Mouse (Mus musculus) CH12.LX (cell line): ENCODE measurements around the gene Slc25a45. TPM values are rescaled to one million over a fixed set of nuclear protein-coding genes. Genes with fewer than 3 reads are reported as not detected.

Experiments used
- DNase-seq: peaks from one replicate; pipeline ENCODE4 v3.0.0-alpha.2; 2013; ENCODE audit errors: extremely low read depth
- H3K27ac ChIP-seq: 2 replicates; pipeline ENCODE4 v1.5.1; 2012; ENCODE audit warnings: low read depth, mild to moderate bottlenecking, control low read depth, moderate library complexity; ENCODE audit not compliant: insufficient read depth
- H3K27me3 ChIP-seq: replicated peaks from 2 replicates; pipeline ENCODE3; 2012; ENCODE audit warnings: inconsistent platforms
- H3K36me3 ChIP-seq, 2 experiments: replicated peaks in 1 of 2; 2 replicates each; pipeline versions ENCODE3 to v1.6.1; 2012; ENCODE audit warnings: inconsistent platforms in 1 of 2, low read length in 1 of 2, mild to moderate bottlenecking in 1 of 2, mixed read lengths in 1 of 2, moderate library complexity in 1 of 2; ENCODE audit not compliant: control insufficient read depth in 1 of 2, insufficient read depth in 1 of 2
- H3K4me1 ChIP-seq, 2 experiments: 2 replicates each; pipeline ENCODE4 v1.6.1; 2012; ENCODE audit warnings: inconsistent platforms in 1 of 2, moderate library complexity in 1 of 2; ENCODE audit not compliant: insufficient read depth in 2 of 2, control insufficient read depth in 1 of 2
- H3K4me2 ChIP-seq: 2 replicates; pipeline ENCODE4 v1.6.1; 2012; ENCODE audit warnings: low read depth, mild to moderate bottlenecking, control low read depth; ENCODE audit not compliant: poor library complexity, insufficient read depth, severe bottlenecking
- H3K4me3 ChIP-seq, 3 experiments: fragments of 150-350 bp in 1 of 3; sonication (generic) in 1 of 3; replicated peaks in 1 of 3; 2 replicates each; pipeline versions ENCODE3 to v1.5.1; 2011 to 2012; ENCODE audit warnings: low read depth in 2 of 3, low read length in 2 of 3, mild to moderate bottlenecking in 2 of 3, moderate library complexity in 2 of 3, control low read depth in 1 of 3, improper control_type of control experiment in 1 of 3, inconsistent platforms in 1 of 3, mixed read lengths in 1 of 3; ENCODE audit not compliant: poor library complexity in 1 of 3
- H3K79me2 ChIP-seq: replicated peaks from 2 replicates; pipeline ENCODE4 v1.6.1; 2012; ENCODE audit warnings: mild to moderate bottlenecking, moderate library complexity; ENCODE audit not compliant: control insufficient read depth, poor library complexity, insufficient read depth, severe bottlenecking; ENCODE audit errors: extremely low read depth
- H3K9ac ChIP-seq: 2 replicates; pipeline ENCODE4 v1.6.1; 2012; ENCODE audit warnings: low read depth, mild to moderate bottlenecking, control low read depth, moderate library complexity; ENCODE audit not compliant: insufficient read depth
- H3K9me3 ChIP-seq: replicated peaks from 2 replicates; pipeline ENCODE3; 2012; ENCODE audit warnings: low read length, inconsistent platforms, mixed read lengths
- CTCF ChIP-seq, 2 experiments: IDR thresholded peaks in 1 of 2; conservative IDR thresholded peaks in 1 of 2; 2 replicates each; pipeline ENCODE4 v1.5.1; 2011 to 2012; ENCODE audit warnings: low read depth in 2 of 2, low read length in 2 of 2, improper control_type of control experiment in 1 of 2, inconsistent platforms in 1 of 2, mild to moderate bottlenecking in 1 of 2, moderate library complexity in 1 of 2
- E2F4 ChIP-seq: IDR thresholded peaks from 2 replicates; pipeline ENCODE4 v1.6.1; 2011; ENCODE audit warnings: low read depth, low read length, improper control_type of control experiment; ENCODE audit not compliant: insufficient replicate concordance
- ETS1 ChIP-seq: conservative IDR thresholded peaks from 2 replicates; pipeline ENCODE4 v1.6.1; 2012; ENCODE audit warnings: low read depth, mild to moderate bottlenecking, inconsistent platforms, low read length, improper control_type of control experiment, moderate library complexity
- GABPA ChIP-seq: IDR thresholded peaks from 2 replicates; pipeline ENCODE4 v1.6.1; 2012; ENCODE audit warnings: low read depth, low read length, improper control_type of control experiment, inconsistent platforms; ENCODE audit not compliant: insufficient replicate concordance
- HCFC1 ChIP-seq: IDR thresholded peaks from 2 replicates; pipeline ENCODE4 v1.6.1; 2012; ENCODE audit warnings: low read depth, mild to moderate bottlenecking, inconsistent platforms, low read length, improper control_type of control experiment
- IRF4 ChIP-seq: IDR thresholded peaks from 2 replicates; pipeline ENCODE4 v1.6.1; 2014; ENCODE audit warnings: low read depth, mild to moderate bottlenecking, inconsistent platforms, low read length, improper control_type of control experiment
- KAT2A ChIP-seq: IDR thresholded peaks from 2 replicates; pipeline ENCODE4 v1.6.1; 2012; ENCODE audit warnings: low read length, improper control_type of control experiment, inconsistent platforms; ENCODE audit not compliant: insufficient replicate concordance
- MAX ChIP-seq: IDR thresholded peaks from 2 replicates; pipeline ENCODE4 v1.6.1; 2011; ENCODE audit warnings: low read length, improper control_type of control experiment
- MAZ ChIP-seq: IDR thresholded peaks from 2 replicates; pipeline ENCODE4 v1.6.1; 2012; ENCODE audit warnings: low read depth, mild to moderate bottlenecking, inconsistent platforms, low read length, improper control_type of control experiment, moderate library complexity
- MEF2A ChIP-seq: IDR thresholded peaks from 2 replicates; pipeline ENCODE4 v1.6.1; 2014; ENCODE audit warnings: low read depth, mild to moderate bottlenecking, inconsistent platforms, low read length, improper control_type of control experiment, borderline replicate concordance
- MXI1 ChIP-seq: IDR thresholded peaks from 2 replicates; pipeline ENCODE4 v1.6.1; 2011; ENCODE audit warnings: mild to moderate bottlenecking, low read depth, low read length, improper control_type of control experiment
- MYC ChIP-seq: IDR thresholded peaks from 2 replicates; pipeline ENCODE4 v1.6.1; 2011; ENCODE audit warnings: low read depth, mild to moderate bottlenecking, improper control_type of control experiment, low read length
- NRF1 ChIP-seq: IDR thresholded peaks from 2 replicates; pipeline ENCODE4 v1.6.1; 2014; ENCODE audit warnings: low read depth, mild to moderate bottlenecking, inconsistent platforms, low read length, improper control_type of control experiment, moderate library complexity
- PAX5 ChIP-seq: IDR thresholded peaks from 2 replicates; pipeline ENCODE4 v1.6.1; 2012; ENCODE audit warnings: low read length, inconsistent platforms, mixed read lengths
- POLR2A ChIP-seq: IDR thresholded peaks from 2 replicates; pipeline ENCODE4 v1.6.1; 2011; ENCODE audit warnings: low read depth, mild to moderate bottlenecking, improper control_type of control experiment, low read length
- POLR2AphosphoS2 ChIP-seq: IDR thresholded peaks from 2 replicates; pipeline ENCODE4 v1.6.1; 2011; ENCODE audit warnings: low read depth, low read length, improper control_type of control experiment
- RAD21 ChIP-seq: IDR thresholded peaks from 2 replicates; pipeline ENCODE4 v1.6.1; 2011; ENCODE audit warnings: low read depth, mild to moderate bottlenecking, low read length, improper control_type of control experiment, moderate library complexity
- RCOR1 ChIP-seq: conservative IDR thresholded peaks from 2 replicates; pipeline ENCODE4 v1.6.1; 2012; ENCODE audit warnings: low read depth, mild to moderate bottlenecking, inconsistent platforms, low read length, improper control_type of control experiment
- USF2 ChIP-seq: conservative IDR thresholded peaks from 2 replicates; pipeline ENCODE4 v1.6.1; 2011; ENCODE audit warnings: low read depth, low read length, improper control_type of control experiment
- ZKSCAN1 ChIP-seq: IDR thresholded peaks from 2 replicates; pipeline ENCODE4 v1.6.1; 2012; ENCODE audit warnings: low read depth, inconsistent platforms, low read length, improper control_type of control experiment, borderline replicate concordance
- ZMIZ1 ChIP-seq: IDR thresholded peaks from 2 replicates; pipeline ENCODE4 v1.6.1; 2012; ENCODE audit warnings: low read depth, mild to moderate bottlenecking, inconsistent platforms, low read length, improper control_type of control experiment
- ZNF384 ChIP-seq: IDR thresholded peaks from 2 replicates; pipeline ENCODE4 v1.6.1; 2012; ENCODE audit warnings: low read depth, low read length, improper control_type of control experiment, inconsistent platforms
- dilution Hi-C: fragments of 300-500 bp; cut with MboI; formaldehyde crosslinking; loops from 2 replicates; pipeline ENCODE4 v1.14.3; 2020; ENCODE audit warnings: low sequenced_read_pairs; ENCODE audit not compliant: extremely low pct_unique_long_range_greater_than_20kb, extremely low pct_ligation_motif_present
- in situ Hi-C: fragments of 300-500 bp; cut with MboI; formaldehyde crosslinking; loops from 3 replicates; pipeline ENCODE4 v1.14.3; 2019; ENCODE audit warnings: low sequenced_read_pairs, low pct_ligation_motif_present, low pct_unique_long_range_greater_than_20kb, mixed read lengths
- polyA plus RNA-seq: library from polyadenylated mRNA; unstranded; fragments of >175 nt; gene quantifications from 2 replicates; pipeline ENCODE4 v1.2.1, GENCODE M21; 2012; ENCODE audit warnings: low read depth; ENCODE audit not compliant: insufficient read length
- total RNA-seq, 2 experiments: library from RNA; depleted of rRNA; stranded (reverse); fragments of 300-350 nt in 1 of 2; fragments of >200 nt in 1 of 2; gene quantifications; 2 replicates each; pipeline ENCODE4 v1.2.3; 2012 to 2014

The Slc25a45 gene
- total and polyA plus RNA-seq, 3 experiments = 22.7 to 33.0 (median 23.1) TPM

GRCm38 (mm10) chr19:5832326-5832725, 45.3 kb upstream of the Slc25a45 start:
- dilution Hi-C loops = no loop called here
- DNase-seq = no peak
- H3K27me3 ChIP-seq = no peaks in the 10 kb centered on the region
- H3K4me1 ChIP-seq = peaks cover 15 to 40% of the 10 kb centered on the region in 2 experiments
- no peak overlapping the region for H3K27ac ChIP-seq
- no peak overlapping the region for H3K4me3 ChIP-seq
- peaks cover 8 to 51% of the 10 kb centered on the region in 2 experiments for H3K36me3 ChIP-seq
- H3K9ac ChIP-seq = no peak overlapping the region
- H3K9me3 ChIP-seq = no peaks in the 10 kb centered on the region
- no peak for TF ChIP-seq NRF1
- TF ChIP-seq RAD21 = no peak
- no peak for TF ChIP-seq E2F4
- no peak for TF ChIP-seq MEF2A
- no peak for TF ChIP-seq MYC
- no peak for TF ChIP-seq KAT2A
- no peak for TF ChIP-seq POLR2A
- TF ChIP-seq PAX5 = no peak
- no peak for TF ChIP-seq RCOR1
- no peak for TF ChIP-seq MXI1
- TF ChIP-seq MAX = no peak
- no peak for TF ChIP-seq HCFC1
- TF ChIP-seq ZKSCAN1 = no peak
- TF ChIP-seq ZMIZ1 = no peak
- no peak for TF ChIP-seq CTCF (conservative IDR thresholded peaks at IDR 0.05 in 1 of 2, IDR thresholded peaks at IDR 0.05 in 1 of 2; ENCODE audit: low read depth in 2 of 2, low read length in 2 of 2)
- TF ChIP-seq USF2 = no peak
- TF ChIP-seq GABPA = no peak
- no peak for TF ChIP-seq ETS1
- TF ChIP-seq IRF4 = no peak
- no peak for TF ChIP-seq POLR2AphosphoS2
- no peak overlapping the region for H3K4me2 ChIP-seq
- in situ Hi-C loops = no loop called here
- H3K79me2 ChIP-seq = no peaks in the 10 kb centered on the region

GRCm38 (mm10) chr19:5833287-5834100, 44.1 kb upstream of the Slc25a45 start:
- Histone ChIP-seq H3K4me1 (peaks cover 18 to 52% of the 10 kb centered on the region in 2 experiments), H3K27ac (no peak overlapping the region), H3K9ac (no peak overlapping the region), H3K9me3 (no peaks in the 10 kb centered on the region), H3K36me3 (peaks cover 2 to 43% of the 10 kb centered on the region in 2 experiments), H3K79me2 (no peaks in the 10 kb centered on the region), H3K27me3 (no peaks in the 10 kb centered on the region), H3K4me3 (no peak overlapping the region), H3K4me2 (no peak overlapping the region)
- no peak for DNase-seq
- TF ChIP-seq MAZ = no peak
- no peak for TF ChIP-seq IRF4
- no peak for TF ChIP-seq POLR2AphosphoS2
- TF ChIP-seq ZNF384 = peak; percentile 41; the same call in 1 of the 2 replicates
- in situ Hi-C loops (no loop called here), dilution Hi-C loops (no loop called here)
